Mouse (Mus musculus) embryonic facial prominence, embryonic 15.5 days (tissue): ENCODE measurements around the gene Pth2r. TPM values are rescaled to one million over a fixed set of nuclear protein-coding genes. Genes with fewer than 3 reads are reported as not detected.

Experiments
- polyA plus RNA-seq: library from polyadenylated mRNA; unstranded; fragments of >200 nt; fragmentation: Nextera tagmentation; extraction: Ambion mirVana; gene quantifications from 2 replicates; pipeline ENCODE4 v1.2.1, GENCODE M21; 2015

The Pth2r gene
- polyA plus RNA-seq, 1 experiment from 2014 or later, result 0.17 TPM

Other genes with a start within 250 kb of the Pth2r start
- gene Akr1cl, start 249.3 kb upstream of the Pth2r start, polyA plus RNA-seq, result 0.09 TPM in 1 of 2 replicates, not detected in the other
- 1.8 and 2.4 TPM in 2 replicates for gene Cryge, start 230.9 kb upstream of the Pth2r start, polyA plus RNA-seq
- 1.9 and 2.0 TPM in 2 replicates for gene Crygd, start 218.6 kb upstream of the Pth2r start, polyA plus RNA-seq
- gene Crygc, start 208.4 kb upstream of the Pth2r start, polyA plus RNA-seq, result 1.8 and 1.9 TPM in 2 replicates
- gene Crygb, start 199.8 kb upstream of the Pth2r start, polyA plus RNA-seq, result 2.7 and 4.1 TPM in 2 replicates
- gene Cryga, start 178.7 kb upstream of the Pth2r start, polyA plus RNA-seq, result 5.7 and 7.3 TPM in 2 replicates
- not detected in 2 replicates for gene Gm28845, start 162.5 kb upstream of the Pth2r start, polyA plus RNA-seq
- 0.27 and 0.33 TPM in 2 replicates for gene D630023F18Rik, start 158.8 kb upstream of the Pth2r start, polyA plus RNA-seq
- gene Idh1, start 95.6 kb upstream of the Pth2r start, polyA plus RNA-seq, result 125 and 126 TPM in 2 replicates
- 10.7 and 10.9 TPM in 2 replicates for gene Pikfyve, start 95.4 kb upstream of the Pth2r start, polyA plus RNA-seq